Mouse (Mus musculus) MEL (cell line): ENCODE measurements around the gene Prkcb. TPM values are rescaled to one million over a fixed set of nuclear protein-coding genes. Genes with fewer than 3 reads are reported as not detected.

Experiments used
- DNase-seq: peaks from one replicate; pipeline ENCODE4 v3.0.0; 2011; ENCODE audit warnings: low read depth, low spot score
- H3K27ac ChIP-seq: 2 replicates; pipeline ENCODE4 v1.5.1; 2012; ENCODE audit warnings: low read depth, mild to moderate bottlenecking, control low read depth, low read length, moderate library complexity; ENCODE audit not compliant: control insufficient read depth
- H3K27me3 ChIP-seq, 2 experiments: fragments of 150-350 bp in 1 of 2; sonication (generic) in 1 of 2; 2 replicates each; pipeline ENCODE4 v1.6.1; 2012; ENCODE audit warnings: low read length in 2 of 2, mild to moderate bottlenecking in 2 of 2, improper control_type of control experiment in 1 of 2, moderate library complexity in 1 of 2; ENCODE audit not compliant: insufficient read depth in 2 of 2, control insufficient read depth in 1 of 2
- H3K36me3 ChIP-seq, 2 experiments: 2 replicates each; pipeline ENCODE4 v1.6.1; 2012 to 2014; ENCODE audit warnings: low read length in 2 of 2, improper control_type of control experiment in 1 of 2, inconsistent platforms in 1 of 2, mild to moderate bottlenecking in 1 of 2; ENCODE audit not compliant: insufficient read depth in 2 of 2, control insufficient read depth in 1 of 2
- H3K4me1 ChIP-seq, 2 experiments: fragments of 150-350 bp in 1 of 2; sonication (generic) in 1 of 2; 2 replicates each; pipeline ENCODE4 v1.6.1; 2012; ENCODE audit warnings: low read length in 2 of 2, improper control_type of control experiment in 1 of 2, mild to moderate bottlenecking in 1 of 2; ENCODE audit not compliant: insufficient read depth in 2 of 2, control insufficient read depth in 1 of 2
- H3K4me3 ChIP-seq, 2 experiments: fragments of 150-350 bp in 1 of 2; sonication (generic) in 1 of 2; 2 replicates each; pipeline ENCODE4 v1.5.1; 2012; ENCODE audit warnings: low read depth in 2 of 2, low read length in 2 of 2, mild to moderate bottlenecking in 2 of 2, moderate library complexity in 2 of 2, control low read depth in 1 of 2, improper control_type of control experiment in 1 of 2; ENCODE audit not compliant: control insufficient read depth in 1 of 2, insufficient read depth in 1 of 2
- H3K79me2 ChIP-seq: 2 replicates; pipeline ENCODE4 v1.6.1; 2012; ENCODE audit warnings: mild to moderate bottlenecking, low read length, moderate library complexity; ENCODE audit not compliant: control insufficient read depth, poor library complexity, insufficient read depth
- H3K9ac ChIP-seq: 2 replicates; pipeline ENCODE4 v1.6.1; 2012; ENCODE audit warnings: low read depth, mild to moderate bottlenecking, control low read depth, low read length, moderate library complexity; ENCODE audit not compliant: control insufficient read depth, poor library complexity, severe bottlenecking
- H3K9me3 ChIP-seq: fragments of 150-350 bp; sonication (generic); replicated peaks from 2 replicates; pipeline ENCODE4 v1.6.1; 2012; ENCODE audit warnings: mild to moderate bottlenecking, low read length, improper control_type of control experiment, moderate library complexity; ENCODE audit not compliant: insufficient read depth
- CHD2 ChIP-seq: IDR thresholded peaks from 2 replicates; pipeline ENCODE4 v1.6.1; 2011; ENCODE audit warnings: low read length, improper control_type of control experiment
- E2F4 ChIP-seq: IDR thresholded peaks from 2 replicates; pipeline ENCODE4 v1.6.1; 2011; ENCODE audit warnings: low read depth, low read length, improper control_type of control experiment, borderline replicate concordance
- ELF1 ChIP-seq: IDR thresholded peaks from 2 replicates; pipeline ENCODE4 v1.6.1; 2014; ENCODE audit warnings: low read depth, mild to moderate bottlenecking, inconsistent platforms, low read length, improper control_type of control experiment, moderate library complexity
- EP300 ChIP-seq, 2 experiments: IDR thresholded peaks; 2 replicates each; pipeline ENCODE4 v1.6.1; 2011; ENCODE audit warnings: improper control_type of control experiment in 2 of 2, low read length in 2 of 2, low read depth in 1 of 2, mild to moderate bottlenecking in 1 of 2
- GABPA ChIP-seq: IDR thresholded peaks from 2 replicates; pipeline ENCODE4 v1.6.1; 2012; ENCODE audit warnings: low read depth, mild to moderate bottlenecking, inconsistent platforms, low read length, improper control_type of control experiment, moderate library complexity
- GATA1 ChIP-seq: IDR thresholded peaks from 2 replicates; pipeline ENCODE4 v1.6.1; 2011; ENCODE audit warnings: low read depth, low read length, improper control_type of control experiment
- HCFC1 ChIP-seq: IDR thresholded peaks from 2 replicates; pipeline ENCODE4 v1.6.1; 2012; ENCODE audit warnings: low read depth, mild to moderate bottlenecking, inconsistent platforms, low read length, improper control_type of control experiment, moderate library complexity
- JUND ChIP-seq: IDR thresholded peaks from 2 replicates; pipeline ENCODE4 v1.6.1; 2011; ENCODE audit warnings: low read depth, mild to moderate bottlenecking, improper control_type of control experiment, low read length
- MAX ChIP-seq: IDR thresholded peaks from 2 replicates; pipeline ENCODE4 v1.6.1; 2011; ENCODE audit warnings: low read length, improper control_type of control experiment
- MAZ ChIP-seq: IDR thresholded peaks from 2 replicates; pipeline ENCODE4 v1.6.1; 2012; ENCODE audit warnings: low read depth, mild to moderate bottlenecking, inconsistent platforms, low read length, improper control_type of control experiment
- MYC ChIP-seq: IDR thresholded peaks from 2 replicates; pipeline ENCODE4 v1.6.1; 2011; ENCODE audit warnings: low read depth, mild to moderate bottlenecking, low read length, improper control_type of control experiment, moderate library complexity
- NELFE ChIP-seq: IDR thresholded peaks from 2 replicates; pipeline ENCODE4 v1.6.1; 2011; ENCODE audit warnings: low read depth, low read length, improper control_type of control experiment
- NRF1 ChIP-seq: IDR thresholded peaks from 2 replicates; pipeline ENCODE4 v1.6.1; 2014; ENCODE audit warnings: low read depth, mild to moderate bottlenecking, inconsistent platforms, low read length, improper control_type of control experiment, moderate library complexity; ENCODE audit not compliant: poor library complexity, insufficient read depth, severe bottlenecking
- POLR2A ChIP-seq, 2 experiments: IDR thresholded peaks; 2 replicates each; pipeline ENCODE4 v1.6.1; 2011 to 2012; ENCODE audit warnings: low read length in 2 of 2, mild to moderate bottlenecking in 2 of 2, control low read depth in 1 of 2, improper control_type of control experiment in 1 of 2, low read depth in 1 of 2, moderate library complexity in 1 of 2; ENCODE audit not compliant: control insufficient read depth in 1 of 2, insufficient read depth in 1 of 2, poor library complexity in 1 of 2
- POLR2AphosphoS5 ChIP-seq: IDR thresholded peaks from 2 replicates; pipeline ENCODE4 v1.6.1; 2012; ENCODE audit warnings: low read depth, borderline replicate concordance, mild to moderate bottlenecking, inconsistent platforms, low read length, moderate library complexity, mixed read lengths
- RAD21 ChIP-seq: IDR thresholded peaks from 2 replicates; pipeline ENCODE4 v1.6.1; 2011; ENCODE audit warnings: mild to moderate bottlenecking, low read depth, low read length, improper control_type of control experiment
- RCOR1 ChIP-seq: IDR thresholded peaks from 2 replicates; pipeline ENCODE4 v1.6.1; 2012; ENCODE audit warnings: low read depth, mild to moderate bottlenecking, inconsistent platforms, low read length, improper control_type of control experiment
- SIN3A ChIP-seq: IDR thresholded peaks from 2 replicates; pipeline ENCODE4 v1.6.1; 2012; ENCODE audit warnings: low read length, improper control_type of control experiment, inconsistent platforms
- SMC3 ChIP-seq: IDR thresholded peaks from 2 replicates; pipeline ENCODE4 v1.6.1; 2011; ENCODE audit warnings: low read depth, low read length, improper control_type of control experiment
- TBP ChIP-seq: IDR thresholded peaks from 2 replicates; pipeline ENCODE4 v1.8.0; 2011; ENCODE audit warnings: low read depth, low read length, improper control_type of control experiment
- TCF12 ChIP-seq: IDR thresholded peaks from 2 replicates; pipeline ENCODE4 v1.6.1; 2014; ENCODE audit warnings: low read depth, mild to moderate bottlenecking, inconsistent platforms, low read length, improper control_type of control experiment, moderate library complexity
- UBTF ChIP-seq: IDR thresholded peaks from 2 replicates; pipeline ENCODE4 v1.6.1; 2012; ENCODE audit warnings: low read depth, mild to moderate bottlenecking, inconsistent platforms, low read length, improper control_type of control experiment, moderate library complexity, borderline replicate concordance; ENCODE audit not compliant: insufficient read depth
- USF1 ChIP-seq: IDR thresholded peaks from 2 replicates; pipeline ENCODE4 v1.6.1; 2014; ENCODE audit warnings: low read depth, mild to moderate bottlenecking, inconsistent platforms, low read length, improper control_type of control experiment, moderate library complexity
- USF2 ChIP-seq, 2 experiments: IDR thresholded peaks; 2 replicates each; pipeline ENCODE4 v1.6.1; 2011 to 2012; ENCODE audit warnings: improper control_type of control experiment in 2 of 2, low read length in 2 of 2, borderline replicate concordance in 1 of 2, inconsistent platforms in 1 of 2, low read depth in 1 of 2, mild to moderate bottlenecking in 1 of 2; ENCODE audit not compliant: insufficient read depth in 1 of 2
- ZC3H11A ChIP-seq: IDR thresholded peaks from 2 replicates; pipeline ENCODE4 v1.6.1; 2012; ENCODE audit warnings: low read depth, mild to moderate bottlenecking, inconsistent platforms, low read length, improper control_type of control experiment
- ZMIZ1 ChIP-seq: IDR thresholded peaks from 2 replicates; pipeline ENCODE4 v1.6.1; 2012; ENCODE audit warnings: low read depth, mild to moderate bottlenecking, inconsistent platforms, low read length, improper control_type of control experiment, moderate library complexity
- ZNF384 ChIP-seq: IDR thresholded peaks from 2 replicates; pipeline ENCODE4 v1.6.1; 2012; ENCODE audit warnings: low read depth, mild to moderate bottlenecking, inconsistent platforms, low read length, improper control_type of control experiment
- polyA plus RNA-seq, 2 experiments: library from polyadenylated mRNA; stranded (reverse) in 1 of 2; unstranded in 1 of 2; fragments of >175 nt in 1 of 2; fragments of >200 nt in 1 of 2; gene quantifications; 2 replicates each; pipeline versions ENCODE4 v1.2.1 to v1.2.4; 2012; ENCODE audit warnings: low replicate concordance in 2 of 2, low read depth in 1 of 2; ENCODE audit not compliant: insufficient read length in 2 of 2, insufficient read depth in 1 of 2, missing spikeins in 1 of 2
- total RNA-seq: library from RNA; depleted of rRNA; stranded (reverse); fragments of 300-350 nt; gene quantifications from 2 replicates; pipeline ENCODE4 v1.2.3, GENCODE M21; 2012

Gene Prkcb
- total and polyA plus RNA-seq, 3 experiments = not detected

- Histone ChIP-seq H3K9ac (no peak overlapping the region), H3K79me2 (no peaks in the 10 kb centered on the region), H3K27me3 (no peaks in the 10 kb centered on the region), H3K36me3 (no peaks in the 10 kb centered on the region), H3K4me3 (no peak overlapping the region), H3K27ac (no peak overlapping the region), H3K9me3 (no peaks in the 10 kb centered on the region), H3K4me1 (no peaks in the 10 kb centered on the region)
- no peak for TF ChIP-seq MYC
- no peak for TF ChIP-seq CHD2
- no peak for TF ChIP-seq NRF1
- no peak for TF ChIP-seq RAD21
- no peak for TF ChIP-seq RCOR1
- no peak for TF ChIP-seq USF2 (IDR thresholded peaks at IDR 0.05; ENCODE audit: borderline replicate concordance in 1 of 2, insufficient read depth in 1 of 2, low read depth in 1 of 2, low read length in 2 of 2)
- TF ChIP-seq TBP = no peak
- no peak for TF ChIP-seq USF1
- TF ChIP-seq GATA1 = no peak
- no peak for TF ChIP-seq POLR2A (IDR thresholded peaks at IDR 0.05; ENCODE audit: control insufficient read depth in 1 of 2, insufficient read depth in 1 of 2, low read depth in 1 of 2, low read length in 2 of 2, poor library complexity in 1 of 2)
- TF ChIP-seq NELFE = no peak
- no peak for TF ChIP-seq EP300 (IDR thresholded peaks at IDR 0.05; ENCODE audit: low read depth in 1 of 2, low read length in 2 of 2)
- TF ChIP-seq SIN3A = no peak
- TF ChIP-seq POLR2AphosphoS5 = no peak
- TF ChIP-seq ZMIZ1 = no peak
- no peak for TF ChIP-seq TCF12
- no peak for TF ChIP-seq ZNF384
- no peak for DNase-seq
Measured at GRCm38 (mm10) chr7:122353329-122353728, 64.8 kb downstream of the Prkcb start.

- Histone ChIP-seq H3K4me1 (no peaks in the 10 kb centered on the region), H3K79me2 (no peaks in the 10 kb centered on the region), H3K27ac (no peak overlapping the region), H3K9me3 (no peaks in the 10 kb centered on the region), H3K27me3 (no peaks in the 10 kb centered on the region), H3K4me3 (no peak overlapping the region), H3K36me3 (no peaks in the 10 kb centered on the region), H3K9ac (no peak overlapping the region)
- no peak for TF ChIP-seq MAX
- TF ChIP-seq UBTF = no peak
- TF ChIP-seq TCF12 = no peak
- no peak for TF ChIP-seq SMC3
- no peak for TF ChIP-seq ZMIZ1
- no peak for TF ChIP-seq JUND
- no peak for TF ChIP-seq ELF1
- TF ChIP-seq GABPA = no peak
- TF ChIP-seq NRF1 = no peak
- TF ChIP-seq HCFC1 = no peak
- TF ChIP-seq SIN3A = no peak
- TF ChIP-seq NELFE = no peak
- no peak for TF ChIP-seq ZC3H11A
- no peak for TF ChIP-seq E2F4
- no peak for TF ChIP-seq MAZ
- DNase-seq = no peak
Measured at GRCm38 (mm10) chr7:122356941-122357340, 68.4 kb downstream of the Prkcb start.
